In genomic region chr17:57247393-57248200, GRCm38 (mm10) we compare ENCODE assay signal across 8 mouse cellular contexts. TPM values are rescaled to one million over a fixed set of nuclear protein-coding genes. Genes with fewer than 3 reads are reported as not detected.
DNase-seq lines count a peak whose midpoint lies in the region; ATAC-seq and TF ChIP-seq lines count a peak whose summit lies in the region.

No protein-coding gene starts in this region.

- peak overlapping the region; percentile 89 for H3K4me3 ChIP-seq in ES-Bruce4 (ENCODE audit: low read depth, low read length)
- H3K4me3 ChIP-seq in forebrain, embryonic 13.5 days, result peak overlapping the region; percentile 50
- H3K4me3 ChIP-seq in liver, postnatal 0 days (ENCODE audit: low read depth, low read length), result peak overlapping the region; percentile 90
- peak overlapping the region; percentile 52 for H3K4me3 ChIP-seq in neural tube, embryonic 14.5 days (ENCODE audit: low read depth, low read length)

- peak overlapping the region; percentile 84 for H3K4me2 ChIP-seq in forebrain, embryonic 13.5 days
- H3K4me2 ChIP-seq in liver, postnatal 0 days (ENCODE audit: low read depth, low read length), result peak overlapping the region; percentile 98
- peak overlapping the region; percentile 89 for H3K4me2 ChIP-seq in neural tube, embryonic 14.5 days (ENCODE audit: low read depth, low read length)

- no peak overlapping the region for H3K27ac ChIP-seq in ES-Bruce4 (ENCODE audit: insufficient read depth, low read length)
- H3K27ac ChIP-seq in forebrain, embryonic 13.5 days, result peak overlapping the region; percentile 92
- peak overlapping the region; percentile 86 for H3K27ac ChIP-seq in liver, postnatal 0 days (ENCODE audit: low read depth)
- peak overlapping the region; percentile 97 for H3K27ac ChIP-seq in neural tube, embryonic 14.5 days (ENCODE audit: low read depth, low read length)

- no peaks in the 10 kb centered on the region for H3K4me1 ChIP-seq in ES-Bruce4 (ENCODE audit: control insufficient read depth, insufficient read depth, low read length)
- peaks cover 39% of the 10 kb centered on the region for H3K4me1 ChIP-seq in forebrain, embryonic 13.5 days
- H3K4me1 ChIP-seq in liver, postnatal 0 days (ENCODE audit: insufficient read depth), result peaks cover 29% of the 10 kb centered on the region
- peaks cover 15% of the 10 kb centered on the region; the same call in 1 of the 2 replicates for H3K4me1 ChIP-seq in neural tube, embryonic 14.5 days (ENCODE audit: control insufficient read depth, insufficient read depth, low read length)

- ATAC-seq in cerebellum, adult (ENCODE audit: insufficient number of reproducible peaks, low FRiP score, low TSS enrichment), result peak; percentile 92
- ATAC-seq in forebrain, embryonic 13.5 days, result peak; percentile 95
- peak; percentile 89 for ATAC-seq in liver, postnatal 0 days
- peak; percentile 94 for ATAC-seq in neural tube, embryonic 14.5 days (ENCODE audit: low read depth)

- DNase-seq in heart, postnatal 10 days, result peak; percentile 97 to 98
- DNase-seq in large intestine, adult 2 months (ENCODE audit: low read depth, low spot score), result peak; percentile 99
- peak; percentile 86 for DNase-seq in liver, postnatal 0 days
- DNase-seq in testis, postnatal 10 days (ENCODE audit: low spot score), result peak; percentile 89

- peak overlapping the region; percentile 69 for H3K9ac ChIP-seq in ES-Bruce4 (ENCODE audit: low read depth, poor library complexity, severe bottlenecking)
- peak overlapping the region; percentile 71 for H3K9ac ChIP-seq in forebrain, embryonic 13.5 days
- peak overlapping the region; percentile 78 for H3K9ac ChIP-seq in liver, postnatal 0 days (replicated peaks)
- peak overlapping the region; percentile 80 for H3K9ac ChIP-seq in neural tube, embryonic 14.5 days (replicated peaks; ENCODE audit: low read depth, low read length)

- TF ChIP-seq POLR2A in ES-Bruce4 (IDR thresholded peaks at IDR 0.05; ENCODE audit: insufficient read depth, low read length), result no peak

- TF ChIP-seq EP300 in ES-Bruce4 (IDR thresholded peaks at IDR 0.05; ENCODE audit: insufficient read depth, low read depth, low read length), result no peak
- TF ChIP-seq EP300 in liver, postnatal 0 days (IDR thresholded peaks at IDR 0.05; ENCODE audit: low read depth), result peak; percentile 80; the same call in 1 of the 2 replicates

- no peaks in the 10 kb centered on the region for H3K27me3 ChIP-seq in ES-Bruce4 (ENCODE audit: control insufficient read depth, insufficient read depth, low read length, poor library complexity, severe bottlenecking)
- H3K27me3 ChIP-seq in forebrain, embryonic 13.5 days, result no peaks in the 10 kb centered on the region
- no peaks in the 10 kb centered on the region for H3K27me3 ChIP-seq in liver, postnatal 0 days (ENCODE audit: insufficient read depth, low read length)
- H3K27me3 ChIP-seq in neural tube, embryonic 14.5 days (ENCODE audit: control insufficient read depth, insufficient read depth, low read length), result no peaks in the 10 kb centered on the region

- H3K36me3 ChIP-seq in ES-Bruce4 (ENCODE audit: control insufficient read depth, insufficient read depth, low read length, poor library complexity, severe bottlenecking), result no peaks in the 10 kb centered on the region
- peaks cover 21% of the 10 kb centered on the region for H3K36me3 ChIP-seq in forebrain, embryonic 13.5 days (ENCODE audit: poor library complexity, severe bottlenecking)
- peaks cover 6% of the 10 kb centered on the region for H3K36me3 ChIP-seq in liver, postnatal 0 days (replicated peaks; ENCODE audit: insufficient read depth, low read length)
- H3K36me3 ChIP-seq in neural tube, embryonic 14.5 days (ENCODE audit: control insufficient read depth, insufficient read depth, low read length), result no peaks in the 10 kb centered on the region

- H3K9me3 ChIP-seq in ES-Bruce4 (replicated peaks; ENCODE audit: control insufficient read depth, insufficient read depth, low read length, poor library complexity, severe bottlenecking), result no peaks in the 10 kb centered on the region
- no peaks in the 10 kb centered on the region for H3K9me3 ChIP-seq in forebrain, embryonic 13.5 days (replicated peaks)
- H3K9me3 ChIP-seq in liver, postnatal 0 days (ENCODE audit: low read length), result no peaks in the 10 kb centered on the region
- no peaks in the 10 kb centered on the region for H3K9me3 ChIP-seq in neural tube, embryonic 14.5 days (ENCODE audit: control insufficient read depth, low read length)

- TF ChIP-seq CTCF in ES-Bruce4 (IDR thresholded peaks at IDR 0.05; ENCODE audit: low read depth, low read length), result no peak
- 0 out of 2 replicates have a peak, but pooled peaks have one; percentile 16 for TF ChIP-seq CTCF in liver, postnatal 0 days (IDR thresholded peaks at IDR 0.05; ENCODE audit: low read depth)

- intact Hi-C loops in heart, postnatal 10 days (cut with DNase I), result loop anchor here (1.0 to 10.0 kb wide), 3 partner anchors 29 to 253 kb away; partner anchors contain the start of genes Alkbh7 and Clpp

- WGBS in forebrain, embryonic 13.5 days, result under 1% methylated on average over 45 of the region's 46 CpGs
- under 1% methylated on average over 46 of the region's 46 CpGs for WGBS in large intestine, adult 2 months
- under 1% methylated on average over 46 of the region's 46 CpGs for WGBS in liver, postnatal 0 days (ENCODE audit: insufficient replicate concordance)
- WGBS in neural tube, embryonic 14.5 days, result under 1% methylated on average over 46 of the region's 46 CpGs

RNA-seq across cellular contexts. Expression of gene Gpr108, which starts 0.6 kb away (rescaled TPM):
- 13.1 and 14.2 TPM in 2 replicates for polyA plus RNA-seq in ES-Bruce4 (2011; ENCODE audit: insufficient read depth, insufficient read length, low read depth, missing spikeins)
- 17.8 and 20.7 TPM in 2 replicates for polyA plus RNA-seq in forebrain, embryonic 13.5 days (2015; fragmentation: Nextera tagmentation; extraction: Ambion mirVana)
- 10 to 100 TPM; 26.5 TPM for total RNA-seq in heart, postnatal 10 days (2021)
- 43.2 and 58.0 TPM in 2 replicates for polyA plus RNA-seq in large intestine, adult 2 months (2012; rRNA removed)
- 9.0 and 9.2 TPM in 2 replicates for polyA plus RNA-seq in liver, postnatal 0 days (2015; fragmentation: Nextera tagmentation; extraction: Ambion mirVana)
- 23.1 and 24.9 TPM in 2 replicates for polyA plus RNA-seq in neural tube, embryonic 14.5 days (2014; fragmentation: Nextera tagmentation; extraction: Ambion mirVana)

RNA-seq across cellular contexts. Expression of gene Trip10, which starts 1.7 kb away (rescaled TPM):
- polyA plus RNA-seq in ES-Bruce4 (2011; ENCODE audit: insufficient read depth, insufficient read length, low read depth, missing spikeins), result 59.0 and 61.1 TPM in 2 replicates
- polyA plus RNA-seq in forebrain, embryonic 13.5 days (2015; fragmentation: Nextera tagmentation; extraction: Ambion mirVana), result 18.7 and 21.7 TPM in 2 replicates
- 10 to 100 TPM; 57.8 to 72.1 TPM for total RNA-seq in heart, postnatal 10 days (2021)
- polyA plus RNA-seq in large intestine, adult 2 months (2012; rRNA removed), result 26.4 and 28.5 TPM in 2 replicates
- 9.3 TPM in 2 replicates for polyA plus RNA-seq in liver, postnatal 0 days (2015; fragmentation: Nextera tagmentation; extraction: Ambion mirVana)
- polyA plus RNA-seq in neural tube, embryonic 14.5 days (2014; fragmentation: Nextera tagmentation; extraction: Ambion mirVana), result 5.4 and 9.0 TPM in 2 replicates

RNA-seq across cellular contexts. Expression of gene C3, which starts 19.7 kb away (rescaled TPM):
- 0.94 TPM in 1 of 2 replicates, not detected in the other for polyA plus RNA-seq in ES-Bruce4 (2011; ENCODE audit: insufficient read depth, insufficient read length, low read depth, missing spikeins)
- 0.18 and 0.53 TPM in 2 replicates for polyA plus RNA-seq in forebrain, embryonic 13.5 days (2015; fragmentation: Nextera tagmentation; extraction: Ambion mirVana)
- 10 to 100 TPM; 42.3 to 66.3 TPM for total RNA-seq in heart, postnatal 10 days (2021)
- polyA plus RNA-seq in large intestine, adult 2 months (2012; rRNA removed), result 72.7 and 75.6 TPM in 2 replicates
- 1,136 and 1,364 TPM in 2 replicates for polyA plus RNA-seq in liver, postnatal 0 days (2015; fragmentation: Nextera tagmentation; extraction: Ambion mirVana)
- polyA plus RNA-seq in neural tube, embryonic 14.5 days (2014; fragmentation: Nextera tagmentation; extraction: Ambion mirVana), result 0.82 and 2.7 TPM in 2 replicates

RNA-seq across cellular contexts. Expression of gene Vav1, which starts 31.3 kb away (rescaled TPM):
- not detected in 2 replicates for polyA plus RNA-seq in ES-Bruce4 (2011; ENCODE audit: insufficient read depth, insufficient read length, low read depth, missing spikeins)
- polyA plus RNA-seq in forebrain, embryonic 13.5 days (2015; fragmentation: Nextera tagmentation; extraction: Ambion mirVana), result 0.61 and 0.82 TPM in 2 replicates
- 1 to 10 TPM; 1.4 to 2.3 TPM for total RNA-seq in heart, postnatal 10 days (2021)
- polyA plus RNA-seq in large intestine, adult 2 months (2012; rRNA removed), result 8.8 and 9.4 TPM in 2 replicates
- 13.1 and 14.1 TPM in 2 replicates for polyA plus RNA-seq in liver, postnatal 0 days (2015; fragmentation: Nextera tagmentation; extraction: Ambion mirVana)
- polyA plus RNA-seq in neural tube, embryonic 14.5 days (2014; fragmentation: Nextera tagmentation; extraction: Ambion mirVana), result 1.1 and 1.7 TPM in 2 replicates

RNA-seq across cellular contexts. Expression of gene Tnfsf14, which starts 53.6 kb away (rescaled TPM):
- polyA plus RNA-seq in ES-Bruce4 (2011; ENCODE audit: insufficient read depth, insufficient read length, low read depth, missing spikeins), result not detected in 2 replicates
- not detected in 2 replicates for polyA plus RNA-seq in forebrain, embryonic 13.5 days (2015; fragmentation: Nextera tagmentation; extraction: Ambion mirVana)
- total RNA-seq in heart, postnatal 10 days (2021), result not detected
- 0.92 and 1.1 TPM in 2 replicates for polyA plus RNA-seq in large intestine, adult 2 months (2012; rRNA removed)
- 1.7 and 1.9 TPM in 2 replicates for polyA plus RNA-seq in liver, postnatal 0 days (2015; fragmentation: Nextera tagmentation; extraction: Ambion mirVana)
- not detected in 2 replicates for polyA plus RNA-seq in neural tube, embryonic 14.5 days (2014; fragmentation: Nextera tagmentation; extraction: Ambion mirVana)

Comparison
In these comparisons a context has a peak if more than half of its experiments do, and no peak if none do; other contexts are left out.
1. RNA of gene C3, which starts 19.7 kb away (polyA plus RNA-seq): 1,136 to 1,364 TPM in liver, postnatal 0 days and 72.7 to 75.6 TPM in large intestine, adult 2 months; 0.94 TPM in ES-Bruce4, 0.82 to 2.7 TPM in neural tube, embryonic 14.5 days and 0.18 to 0.53 TPM in forebrain, embryonic 13.5 days; every median in the first group is over 10 times any median in the second.
2. Peak in every context shown above with its lines, with median percentiles within 50 percentile points of each other: H3K4me3 ChIP-seq, H3K9ac ChIP-seq, ATAC-seq, H3K4me2 ChIP-seq and DNase-seq.